Mouse (Mus musculus) kidney, embryonic 14.5 days (tissue): ENCODE data around the gene Ntn3. TPM values are rescaled to one million over a fixed set of nuclear protein-coding genes. Genes with fewer than 3 reads are reported as not detected.

Experiments used
- ATAC-seq: fragments of 200-750 bp; cut with Nextera tagmentation; 2 replicates; pipeline ENCODE4 v1.8.0; 2017; ENCODE audit warnings: moderate number of reproducible peaks, mild to moderate bottlenecking, moderate TSS enrichment, moderate library complexity; ENCODE audit not compliant: low FRiP score, low TSS enrichment
- H3K27ac ChIP-seq: fragments of 300-500 bp; sonication (generic); 2 replicates; pipeline ENCODE4 v1.5.1; 2014; ENCODE audit warnings: low read depth, mild to moderate bottlenecking, low read length, moderate library complexity, mixed read lengths
- H3K27me3 ChIP-seq: fragments of 300-500 bp; sonication (generic); 2 replicates; pipeline ENCODE4 v1.6.1; 2014; ENCODE audit warnings: mild to moderate bottlenecking, low read length; ENCODE audit not compliant: control insufficient read depth, insufficient read depth
- H3K36me3 ChIP-seq: fragments of 300-500 bp; sonication (generic); 2 replicates; pipeline ENCODE4 v1.6.1; 2014; ENCODE audit warnings: low read length, mixed read lengths; ENCODE audit not compliant: control insufficient read depth, insufficient read depth
- H3K4me1 ChIP-seq: fragments of 300-500 bp; sonication (generic); 2 replicates; pipeline ENCODE4 v1.6.1; 2014; ENCODE audit warnings: low read length, mixed read lengths; ENCODE audit not compliant: control insufficient read depth, insufficient read depth
- H3K4me2 ChIP-seq: fragments of 300-500 bp; sonication (generic); replicated peaks from 2 replicates; pipeline ENCODE4 v1.6.1; 2014; ENCODE audit warnings: low read depth, mild to moderate bottlenecking, low read length
- H3K4me3 ChIP-seq: fragments of 300-500 bp; sonication (generic); 2 replicates; pipeline ENCODE4 v1.5.1; 2014; ENCODE audit warnings: mild to moderate bottlenecking, low read length
- H3K9ac ChIP-seq: fragments of 300-500 bp; sonication (generic); 2 replicates; pipeline ENCODE4 v1.6.1; 2014; ENCODE audit warnings: low read depth, mild to moderate bottlenecking, low read length, moderate library complexity
- H3K9me3 ChIP-seq: fragments of 300-500 bp; sonication (generic); 2 replicates; pipeline ENCODE4 v1.6.1; 2016; ENCODE audit warnings: low read length; ENCODE audit not compliant: control insufficient read depth
- WGBS: fragments of 180-500 bp; shearing (Covaris S2); extraction: QIAGEN DNeasy Blood & Tissue Kit; methylation state at CpG from one replicate; pipeline ENCODE4 v1.1.7; 2014; 5-methylcytosine and 5-hydroxymethylcytosine counted together
- polyA plus RNA-seq: library from polyadenylated mRNA; unstranded; fragments of >200 nt; fragmentation: Nextera tagmentation; extraction: Ambion mirVana; gene quantifications from 2 replicates; pipeline ENCODE4 v1.2.1, GENCODE M21; 2014

Gene Ntn3
- polyA plus RNA-seq, 1 experiment from 2014 or later = 5.3 TPM

DNA sequence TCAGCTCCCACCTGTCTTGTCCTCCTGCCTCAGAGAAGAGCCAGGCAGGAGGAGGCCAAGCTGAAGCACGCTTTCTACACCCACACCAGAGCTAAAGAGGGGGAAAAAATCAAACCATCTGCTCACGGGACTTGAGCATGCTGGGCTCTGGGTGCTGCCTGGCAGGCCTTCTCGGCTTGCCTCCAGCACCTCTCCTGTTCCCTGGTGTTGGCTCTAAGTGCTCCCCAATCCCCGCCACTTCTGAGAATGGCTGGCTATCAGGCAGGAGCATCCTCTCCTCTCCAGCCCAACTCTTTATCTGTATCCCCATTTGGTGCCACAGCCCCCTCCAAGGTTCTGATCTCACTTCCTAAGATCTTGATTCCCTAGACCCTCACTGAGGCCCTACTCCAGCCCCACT, 10.1 kb downstream of the Ntn3 start:
- Histone ChIP-seq H3K27me3 (no peaks in the 10 kb centered on the region), H3K9me3 (no peaks in the 10 kb centered on the region), H3K27ac (no peak overlapping the region), H3K4me1 (0 out of 2 replicates have a peak, but pooled peaks cover 5% of the 10 kb centered on the region), H3K4me3 (no peak overlapping the region), H3K36me3 (no peaks in the 10 kb centered on the region), H3K9ac (no peak overlapping the region), H3K4me2 (no peak overlapping the region)
- ATAC-seq = no peak
- 78% methylated on average over 4 of the region's 4 CpGs for WGBS

DNA sequence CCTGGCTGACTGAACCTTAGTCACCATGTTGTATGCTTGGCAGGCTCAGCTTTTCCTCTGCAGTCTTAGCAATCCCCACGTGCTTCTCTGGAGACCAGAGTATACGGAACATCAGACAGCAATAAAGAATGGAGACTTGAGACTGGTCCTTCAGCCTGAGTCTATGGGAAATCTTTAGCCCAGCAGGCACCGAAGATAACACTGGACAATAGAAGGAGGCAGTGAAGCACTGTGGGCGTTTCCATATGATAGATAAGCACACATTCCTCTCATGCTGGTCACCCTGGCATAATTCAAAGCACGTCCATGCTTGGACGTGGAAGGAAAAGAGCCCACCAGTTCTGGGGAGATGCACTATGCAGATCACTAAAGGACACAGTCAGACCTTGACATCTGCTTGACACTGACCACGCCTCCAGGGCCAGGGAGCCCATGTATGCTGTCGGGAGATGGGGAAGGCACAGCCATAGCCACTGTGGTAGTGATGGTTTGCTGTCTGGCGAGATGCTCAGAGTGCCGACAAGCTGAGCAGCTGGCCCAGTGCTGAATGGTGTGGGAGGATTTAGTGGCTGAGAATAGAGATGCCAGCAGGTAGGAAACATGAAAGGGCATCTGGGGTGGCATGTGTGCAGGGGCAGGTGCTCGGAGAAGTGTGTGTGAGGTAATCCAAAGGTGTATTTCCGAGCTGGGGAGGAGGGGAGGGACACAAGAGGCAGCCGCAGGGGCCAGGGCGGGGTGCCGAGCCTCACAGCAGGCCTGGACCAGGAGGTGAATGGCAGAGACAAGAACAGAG, 12.1 kb downstream of the Ntn3 start:
- Histone ChIP-seq H3K4me2 (no peak overlapping the region), H3K9ac (no peak overlapping the region), H3K9me3 (no peaks in the 10 kb centered on the region), H3K27ac (no peak overlapping the region), H3K27me3 (no peaks in the 10 kb centered on the region), H3K4me3 (no peak overlapping the region), H3K4me1 (no peaks in the 10 kb centered on the region), H3K36me3 (no peaks in the 10 kb centered on the region)
- ATAC-seq = no peak
- WGBS = 66% methylated on average over 14 of the region's 15 CpGs

- 69% methylated on average over 2 of the region's 2 CpGs for WGBS
- no peaks in the 10 kb centered on the region for H3K4me1 ChIP-seq
- no peak overlapping the region for H3K4me3 ChIP-seq
- H3K27me3 ChIP-seq = no peaks in the 10 kb centered on the region
- no peak overlapping the region for H3K27ac ChIP-seq
- no peaks in the 10 kb centered on the region for H3K36me3 ChIP-seq
- no peak overlapping the region for H3K4me2 ChIP-seq
- no peaks in the 10 kb centered on the region for H3K9me3 ChIP-seq
- no peak overlapping the region for H3K9ac ChIP-seq
- no peak for ATAC-seq
Measured at GRCm38 (mm10) chr17:24195349-24195748, 14.0 kb downstream of the Ntn3 start.

GRCm38 (mm10) chr17:24193769-24194168, 15.6 kb downstream of the Ntn3 start:
- Histone ChIP-seq H3K9me3 (no peaks in the 10 kb centered on the region), H3K9ac (no peak overlapping the region), H3K4me3 (no peak overlapping the region), H3K4me1 (no peaks in the 10 kb centered on the region), H3K36me3 (no peaks in the 10 kb centered on the region), H3K4me2 (no peak overlapping the region), H3K27me3 (no peaks in the 10 kb centered on the region), H3K27ac (no peak overlapping the region)
- ATAC-seq = no peak
- 83% methylated on average over 5 of the region's 5 CpGs for WGBS

DNA sequence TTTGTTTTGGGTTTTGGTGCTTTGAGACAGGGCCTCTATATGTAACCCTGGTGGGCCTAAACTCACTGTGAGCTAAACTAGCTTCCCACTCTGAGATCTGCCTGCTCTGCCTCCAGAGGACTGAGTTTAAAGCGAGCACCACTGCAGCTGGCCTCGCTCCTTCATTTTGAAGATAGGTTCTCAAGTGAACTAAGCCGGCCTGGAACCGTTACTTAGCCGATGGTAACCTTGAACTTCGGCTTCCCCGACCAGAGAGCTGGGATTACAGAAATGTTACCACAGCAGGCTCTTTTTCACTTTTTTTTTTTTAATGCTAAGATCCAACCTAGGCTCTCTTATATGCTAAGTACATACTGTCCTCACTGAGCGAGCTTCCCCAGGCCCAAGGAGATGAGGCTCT, 16.1 kb downstream of the Ntn3 start:
- no peak for ATAC-seq
- Histone ChIP-seq H3K27ac (no peak overlapping the region), H3K4me1 (no peaks in the 10 kb centered on the region), H3K9me3 (no peaks in the 10 kb centered on the region), H3K27me3 (no peaks in the 10 kb centered on the region), H3K9ac (no peak overlapping the region), H3K4me2 (no peak overlapping the region), H3K4me3 (no peak overlapping the region), H3K36me3 (no peaks in the 10 kb centered on the region; the same call in 1 of the 2 replicates)
- WGBS = 83% methylated on average over 8 of the region's 8 CpGs

- H3K36me3 ChIP-seq = no peaks in the 10 kb centered on the region; the same call in 1 of the 2 replicates
- H3K9me3 ChIP-seq = no peaks in the 10 kb centered on the region
- H3K4me3 ChIP-seq = no peak overlapping the region
- no peak for ATAC-seq
- 60% methylated on average over 8 of the region's 8 CpGs for WGBS
- H3K9ac ChIP-seq = no peak overlapping the region
- H3K4me1 ChIP-seq = no peaks in the 10 kb centered on the region
- no peaks in the 10 kb centered on the region for H3K27me3 ChIP-seq
- H3K27ac ChIP-seq = no peak overlapping the region
- no peak overlapping the region for H3K4me2 ChIP-seq
Measured at GRCm38 (mm10) chr17:24192848-24193247, 16.5 kb downstream of the Ntn3 start.

GRCm38 (mm10) chr17:24191481-24191880, 17.9 kb downstream of the Ntn3 start:
- no peak for ATAC-seq
- 68% methylated on average over 4 of the region's 4 CpGs for WGBS

DNA sequence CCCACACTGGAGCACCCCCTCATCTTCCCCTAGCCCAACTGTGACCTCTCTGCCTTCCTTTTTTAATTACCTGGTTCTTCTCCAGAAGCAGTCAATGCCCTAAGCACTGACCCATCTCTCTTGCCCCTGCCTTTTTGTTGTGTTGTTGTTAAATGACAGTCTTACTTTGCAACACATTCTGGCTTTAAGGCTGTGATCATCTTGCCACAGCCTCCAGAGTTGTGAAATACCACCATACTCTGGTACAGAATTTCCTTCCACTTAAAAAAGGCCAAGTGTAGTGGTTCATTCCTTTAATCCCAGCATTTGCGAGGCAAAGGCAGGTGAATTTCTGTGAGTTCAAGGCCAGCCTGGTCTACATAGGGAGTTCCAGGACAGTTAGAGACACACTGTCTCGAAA, 18.4 kb downstream of the Ntn3 start:
- no peak overlapping the region for H3K9ac ChIP-seq
- H3K4me2 ChIP-seq = no peak overlapping the region
- 85% methylated on average over 2 of the region's 2 CpGs for WGBS
- no peaks in the 10 kb centered on the region for H3K9me3 ChIP-seq
- peaks cover 2% of the 10 kb centered on the region; the same call in 1 of the 2 replicates for H3K36me3 ChIP-seq
- H3K4me1 ChIP-seq = no peaks in the 10 kb centered on the region
- no peak overlapping the region for H3K27ac ChIP-seq
- H3K4me3 ChIP-seq = no peak overlapping the region
- no peaks in the 10 kb centered on the region for H3K27me3 ChIP-seq
- no peak for ATAC-seq

More at GRCm38 (mm10) chr17:24191481-24191880, 17.9 kb downstream of the Ntn3 start:
- no peak overlapping the region for H3K4me3 ChIP-seq
- H3K9ac ChIP-seq = no peak overlapping the region
- H3K27me3 ChIP-seq = no peaks in the 10 kb centered on the region
- no peaks in the 10 kb centered on the region for H3K4me1 ChIP-seq
- H3K9me3 ChIP-seq = no peaks in the 10 kb centered on the region
- no peak overlapping the region for H3K4me2 ChIP-seq
- no peaks in the 10 kb centered on the region; the same call in 1 of the 2 replicates for H3K36me3 ChIP-seq
- H3K27ac ChIP-seq = no peak overlapping the region

DNA sequence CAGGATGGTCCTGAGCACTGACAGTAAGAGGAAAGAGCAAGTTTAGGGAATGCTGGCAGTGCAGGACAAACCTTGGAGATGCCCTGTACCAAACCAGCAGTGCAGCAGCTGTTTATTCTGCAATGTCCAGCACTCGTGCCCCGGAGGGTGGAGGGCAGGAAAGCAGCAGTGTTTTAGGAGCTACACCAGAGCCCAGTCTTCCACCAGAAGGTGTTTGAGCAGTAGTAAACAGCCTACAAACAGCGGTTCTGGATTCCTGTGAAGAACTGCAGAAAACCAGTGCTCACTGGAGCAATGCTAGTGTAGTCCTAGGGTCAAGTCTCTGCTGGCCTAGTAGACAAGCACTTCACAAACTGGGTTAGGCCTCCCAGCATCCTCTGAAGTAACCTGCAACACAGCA, 35.1 kb downstream of the Ntn3 start:
- H3K9ac ChIP-seq = no peak overlapping the region
- H3K9me3 ChIP-seq = no peaks in the 10 kb centered on the region
- ATAC-seq = no peak
- H3K4me1 ChIP-seq = peaks cover 4% of the 10 kb centered on the region; the same call in 1 of the 2 replicates
- 73% methylated on average over 3 of the region's 3 CpGs for WGBS
- H3K27me3 ChIP-seq = no peaks in the 10 kb centered on the region
- no peak overlapping the region for H3K27ac ChIP-seq
- H3K4me3 ChIP-seq = no peak overlapping the region
- H3K36me3 ChIP-seq = no peaks in the 10 kb centered on the region
- H3K4me2 ChIP-seq = no peak overlapping the region
